Mouse (Mus musculus) T-helper 1 cell (primary cell): ENCODE measurements at regions not wholly inside any gene's neighbourhood (a gene's known extent, or its start where the extent isn't known, plus 50 kb on each side); places are given as distances from the start of the nearest gene placed in this dataset.

Experiments
- in situ Hi-C: fragments of 300-600 bp; cut with MboI, MseI; formaldehyde crosslinking; loops from one replicate; pipeline ENCODE4 v1.15.1; 2025; ENCODE audit warnings: high pct_unique_total_duplicates

DNA sequence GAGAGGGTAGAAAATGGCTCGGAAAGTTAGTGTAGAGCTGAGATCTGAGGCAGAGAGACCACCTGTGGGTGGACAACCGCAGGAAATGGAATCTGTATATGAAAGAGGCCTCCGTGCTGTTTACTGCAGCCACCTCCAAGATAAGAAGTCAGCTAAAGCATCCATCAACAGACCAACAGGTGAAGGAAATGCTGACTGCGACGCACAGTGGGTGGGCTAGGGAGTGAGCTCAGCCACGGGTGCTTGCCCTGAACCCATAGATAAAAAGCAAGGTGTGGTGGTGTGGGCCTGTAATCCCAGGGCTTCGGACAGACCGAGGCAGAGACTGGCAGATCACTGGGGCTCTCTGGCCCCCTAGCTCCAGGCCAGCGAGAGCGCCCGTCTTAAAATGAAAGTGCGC, 83.0 kb upstream of the Tle3 start:
- in situ Hi-C loops, result no loop called here

- in situ Hi-C loops, result no loop called here
Measured at GRCm38 (mm10) chr9:61289713-61290112, 82.5 kb upstream of the Tle3 start.

GRCm38 (mm10) chr9:61291646-61292045, 80.5 kb upstream of the Tle3 start:
- in situ Hi-C loops, result no loop called here

DNA sequence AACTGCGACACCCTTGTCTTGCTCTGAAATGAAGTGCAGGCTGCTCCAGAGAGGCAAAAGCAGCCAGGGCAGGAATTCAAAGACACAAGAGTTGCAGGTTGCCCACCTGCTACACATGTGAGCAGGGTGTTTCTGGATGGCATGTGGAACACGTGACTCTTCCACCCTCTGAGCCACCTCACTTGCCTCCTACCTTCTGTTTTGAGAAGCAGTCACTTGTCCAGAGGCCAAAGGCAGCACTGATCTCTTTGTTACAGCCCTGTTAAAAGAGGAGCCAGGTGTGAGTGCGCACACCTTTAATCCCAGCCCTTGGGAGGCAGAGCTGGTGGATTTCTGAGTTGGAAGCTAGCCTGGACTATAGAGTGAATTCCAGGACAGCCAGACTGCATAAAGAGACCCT, 79.7 kb upstream of the Tle3 start:
- in situ Hi-C loops, result no loop called here

GRCm38 (mm10) chr9:61293223-61293985, 78.8 kb upstream of the Tle3 start:
- in situ Hi-C loops, result no loop called here

GRCm38 (mm10) chr9:61295001-61295400, 77.2 kb upstream of the Tle3 start:
- in situ Hi-C loops, result no loop called here

GRCm38 (mm10) chr9:61296311-61296947, 75.7 kb upstream of the Tle3 start:
- in situ Hi-C loops, result no loop called here

- in situ Hi-C loops, result no loop called here
Measured at GRCm38 (mm10) chr9:61297385-61297784, 74.8 kb upstream of the Tle3 start.

GRCm38 (mm10) chr9:61299873-61300560, 72.1 kb upstream of the Tle3 start:
- in situ Hi-C loops, result no loop called here

- in situ Hi-C loops, result no loop called here
Measured at GRCm38 (mm10) chr9:61301070-61301469, 71.1 kb upstream of the Tle3 start.

DNA sequence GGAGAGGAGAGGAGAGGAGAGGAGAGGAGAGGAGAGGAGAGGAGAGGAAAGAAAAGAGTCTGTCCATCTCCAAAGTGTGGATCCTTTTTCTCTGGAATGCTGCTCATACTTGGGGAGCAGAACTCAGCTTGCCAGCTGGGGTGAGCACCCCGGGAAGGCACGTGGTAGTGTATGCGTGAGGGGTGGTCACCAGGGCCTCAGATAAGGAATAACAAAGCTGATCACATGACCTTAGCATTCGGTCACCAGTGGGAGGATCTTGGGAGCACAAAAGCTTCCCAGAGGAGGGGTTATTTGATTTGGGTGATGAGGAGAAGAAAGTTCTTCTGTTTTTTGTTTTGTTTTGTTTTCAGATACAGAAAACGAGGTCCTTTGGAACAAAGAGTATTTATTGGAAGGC, 69.4 kb upstream of the Tle3 start:
- in situ Hi-C loops, result no loop called here

DNA sequence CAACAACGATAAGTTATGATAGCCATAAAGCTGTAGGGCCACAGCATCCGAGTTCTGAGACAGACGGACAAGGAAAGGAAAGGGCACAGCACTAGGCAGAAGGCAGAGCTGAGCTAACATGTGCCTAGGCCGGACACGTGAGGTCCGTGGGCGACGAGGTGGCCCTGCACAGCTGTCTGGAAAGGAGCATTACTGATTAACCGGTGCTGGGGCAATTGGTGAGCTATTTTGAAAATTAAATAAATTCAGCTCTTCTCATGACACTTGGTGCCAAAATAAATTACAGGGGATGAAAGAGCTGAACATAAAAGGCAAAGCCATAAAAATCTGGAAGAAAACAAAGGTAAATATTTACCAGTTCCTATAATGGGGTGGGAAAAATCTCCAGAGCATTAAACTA, 65.9 kb upstream of the Tle3 start:
- in situ Hi-C loops, result no loop called here

DNA sequence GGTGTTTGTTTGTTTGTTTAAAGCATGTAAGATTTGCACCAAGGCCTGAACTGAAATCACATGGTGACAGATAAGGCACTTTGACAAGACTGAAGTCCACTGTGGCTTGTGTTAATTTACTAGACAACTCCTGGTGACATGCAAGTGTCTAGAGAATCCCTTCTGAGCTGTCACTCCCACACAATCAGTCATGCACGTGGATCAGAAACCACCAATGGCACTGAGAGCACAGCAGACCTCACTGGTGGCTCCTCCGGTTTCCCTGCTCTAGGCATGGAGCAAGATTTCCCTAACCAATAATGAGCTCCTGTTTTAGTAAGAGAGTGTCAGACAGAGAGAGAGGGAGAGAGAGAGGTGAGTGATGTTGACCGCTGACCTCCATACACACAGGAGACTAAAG, 63.1 kb upstream of the Tle3 start:
- in situ Hi-C loops, result no loop called here

- in situ Hi-C loops, result no loop called here
Measured at GRCm38 (mm10) chr9:61309768-61310493, 62.2 kb upstream of the Tle3 start.

GRCm38 (mm10) chr9:61310574-61310973, 61.6 kb upstream of the Tle3 start:
- in situ Hi-C loops, result no loop called here

DNA sequence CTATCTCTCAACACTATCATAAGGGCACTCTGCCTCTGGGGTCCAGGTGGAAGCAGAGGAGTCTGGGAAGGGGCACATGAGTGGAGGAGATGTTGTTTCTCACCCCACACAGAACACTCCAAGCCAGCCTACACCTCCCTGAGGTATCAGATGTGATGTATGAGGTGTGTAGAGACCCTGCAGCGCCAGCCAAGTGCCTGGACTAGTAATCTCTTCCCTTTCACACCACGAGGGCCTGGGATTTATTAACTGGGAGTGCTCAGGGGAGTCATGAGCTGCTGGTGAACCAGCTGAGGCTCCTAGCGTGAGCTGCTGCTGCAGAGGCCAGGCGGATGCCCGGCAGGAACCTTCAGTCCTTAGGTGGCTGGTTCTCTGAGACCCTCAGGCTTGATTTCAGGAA, 60.6 kb upstream of the Tle3 start:
- in situ Hi-C loops, result no loop called here

GRCm38 (mm10) chr9:61314630-61315179, 57.5 kb upstream of the Tle3 start:
- in situ Hi-C loops, result no loop called here

DNA sequence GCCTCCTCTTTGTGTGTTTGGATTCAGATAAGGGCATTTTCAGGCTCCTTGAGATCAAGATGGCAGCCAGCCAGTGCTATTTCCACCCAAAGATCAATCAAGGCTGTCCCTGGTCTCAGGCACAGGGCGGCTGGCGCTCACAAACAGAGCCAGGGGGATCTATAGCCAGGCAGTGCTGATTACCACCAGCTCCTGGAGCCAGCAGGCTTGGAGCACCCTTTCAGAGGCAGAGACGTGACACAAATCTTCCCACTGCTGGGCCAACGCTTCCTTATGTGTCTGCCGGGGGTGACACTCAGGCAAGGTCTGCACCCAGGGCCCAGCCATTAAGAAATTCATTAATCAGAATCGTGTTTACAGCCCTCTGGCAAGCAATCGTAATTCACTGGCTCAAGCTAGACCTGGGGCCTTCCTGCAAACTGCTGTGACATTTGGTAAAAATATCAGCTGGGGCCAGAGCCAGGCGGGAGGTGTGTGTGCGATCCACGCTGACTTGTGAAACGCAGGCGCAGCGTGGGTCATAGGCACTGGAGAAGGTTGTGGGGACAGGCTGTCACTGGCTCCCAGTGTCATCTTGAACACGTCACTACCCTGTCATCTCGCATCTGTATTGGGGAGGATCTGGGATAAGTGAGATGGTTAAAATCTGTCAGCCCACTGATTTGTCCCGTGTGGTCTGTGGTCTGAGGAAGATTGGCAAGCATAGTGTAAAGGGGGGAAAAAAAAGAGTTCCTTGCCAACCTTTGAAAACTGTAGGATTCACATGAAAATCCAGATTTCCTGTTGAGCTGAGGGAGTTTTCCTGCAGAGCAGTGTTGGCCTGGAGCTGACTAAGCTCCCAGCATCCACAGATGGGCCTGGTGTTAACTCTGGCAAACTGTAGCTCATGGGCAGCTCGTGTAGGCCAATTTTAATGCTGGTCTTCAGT, 56.5 kb upstream of the Tle3 start:
- in situ Hi-C loops, result no loop called here

- in situ Hi-C loops, result no loop called here
Measured at GRCm38 (mm10) chr9:61316442-61316841, 55.7 kb upstream of the Tle3 start.

GRCm38 (mm10) chr9:61319721-61320120, 52.4 kb upstream of the Tle3 start:
- in situ Hi-C loops, result no loop called here

DNA sequence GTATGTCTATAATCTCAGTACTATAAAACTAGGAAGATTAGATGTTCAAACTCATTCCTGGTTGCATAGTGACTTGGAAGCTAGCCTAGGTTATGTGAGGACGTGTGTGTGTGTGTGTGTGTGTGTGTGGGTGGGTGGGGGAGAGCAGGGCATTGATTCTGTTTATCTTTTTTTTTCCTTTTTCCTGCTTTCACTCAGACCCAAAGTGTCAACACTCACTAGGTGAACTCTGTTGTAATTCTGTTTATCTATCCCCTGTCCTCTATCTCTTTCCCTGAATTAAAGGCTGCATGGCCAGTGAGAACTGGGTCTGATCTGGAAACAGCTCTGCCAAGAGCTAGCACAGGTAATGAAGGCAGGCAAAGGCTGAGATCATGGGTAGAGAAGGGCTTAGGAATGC, 50.9 kb upstream of the Tle3 start:
- in situ Hi-C loops, result no loop called here
